Mouse (Mus musculus) midbrain, embryonic 13.5 days (tissue): ENCODE measurements around the gene Psme3. TPM values are rescaled to one million over a fixed set of nuclear protein-coding genes. Genes with fewer than 3 reads are reported as not detected.

Experiments
- ATAC-seq: fragments of 200-750 bp; cut with Nextera tagmentation; 2 replicates; pipeline ENCODE4 v1.8.0; 2017; ENCODE audit warnings: mild to moderate bottlenecking, moderate TSS enrichment, moderate library complexity
- H3K27ac ChIP-seq: fragments of 300-500 bp; sonication (generic); 2 replicates; pipeline ENCODE4 v1.5.1; 2015; ENCODE audit warnings: inconsistent platforms, mild to moderate bottlenecking, moderate library complexity
- H3K27me3 ChIP-seq: fragments of 300-500 bp; sonication (generic); 2 replicates; pipeline ENCODE4 v1.6.1; 2015; ENCODE audit warnings: mild to moderate bottlenecking, inconsistent platforms
- H3K36me3 ChIP-seq: fragments of 300-500 bp; sonication (generic); 2 replicates; pipeline ENCODE4 v1.6.1; 2015; ENCODE audit warnings: mild to moderate bottlenecking, inconsistent platforms
- H3K4me1 ChIP-seq: fragments of 300-500 bp; sonication (generic); replicated peaks from 2 replicates; pipeline ENCODE4 v1.6.1; 2015; ENCODE audit warnings: inconsistent platforms
- H3K4me2 ChIP-seq: fragments of 300-500 bp; sonication (generic); replicated peaks from 2 replicates; pipeline ENCODE4 v1.6.1; 2015; ENCODE audit warnings: moderate library complexity, mild to moderate bottlenecking, inconsistent platforms
- H3K4me3 ChIP-seq: fragments of 300-500 bp; sonication (generic); replicated peaks from 2 replicates; pipeline ENCODE4 v1.5.1; 2015; ENCODE audit warnings: mild to moderate bottlenecking, inconsistent platforms
- H3K9ac ChIP-seq: fragments of 300-500 bp; sonication (generic); replicated peaks from 2 replicates; pipeline ENCODE4 v1.6.1; 2015; ENCODE audit warnings: mild to moderate bottlenecking, inconsistent platforms
- H3K9me3 ChIP-seq: fragments of 300-500 bp; sonication (generic); 2 replicates; pipeline ENCODE4 v1.6.1; 2016; ENCODE audit warnings: mild to moderate bottlenecking, inconsistent platforms
- WGBS: fragments of 180-500 bp; shearing (Covaris S2); methylation state at CpG from one replicate; pipeline ENCODE4 v1.1.7; 2015; 5-methylcytosine and 5-hydroxymethylcytosine counted together
- polyA plus RNA-seq: library from polyadenylated mRNA; unstranded; fragments of >200 nt; fragmentation: Nextera tagmentation; extraction: Ambion mirVana; gene quantifications from 2 replicates; pipeline ENCODE4 v1.2.1, GENCODE M21; 2015

Gene Psme3
- polyA plus RNA-seq, 1 experiment from 2014 or later = 134 TPM

- Histone ChIP-seq H3K4me1 (peaks cover 25% of the 10 kb centered on the region), H3K4me2 (peak overlapping the region; percentile 67), H3K9me3 (no peaks in the 10 kb centered on the region), H3K36me3 (no peaks in the 10 kb centered on the region), H3K4me3 (peak overlapping the region; percentile 40), H3K9ac (peak overlapping the region; percentile 56; the same call in 1 of the 2 replicates), H3K27ac (peak overlapping the region; percentile 68), H3K27me3 (no peaks in the 10 kb centered on the region)
- peak; percentile 96 for ATAC-seq
- WGBS = 1% methylated on average over 9 of the region's 9 CpGs
Measured at GRCm38 (mm10) chr11:101338123-101338760, 22.2 kb downstream of the Psme3 start.

DNA sequence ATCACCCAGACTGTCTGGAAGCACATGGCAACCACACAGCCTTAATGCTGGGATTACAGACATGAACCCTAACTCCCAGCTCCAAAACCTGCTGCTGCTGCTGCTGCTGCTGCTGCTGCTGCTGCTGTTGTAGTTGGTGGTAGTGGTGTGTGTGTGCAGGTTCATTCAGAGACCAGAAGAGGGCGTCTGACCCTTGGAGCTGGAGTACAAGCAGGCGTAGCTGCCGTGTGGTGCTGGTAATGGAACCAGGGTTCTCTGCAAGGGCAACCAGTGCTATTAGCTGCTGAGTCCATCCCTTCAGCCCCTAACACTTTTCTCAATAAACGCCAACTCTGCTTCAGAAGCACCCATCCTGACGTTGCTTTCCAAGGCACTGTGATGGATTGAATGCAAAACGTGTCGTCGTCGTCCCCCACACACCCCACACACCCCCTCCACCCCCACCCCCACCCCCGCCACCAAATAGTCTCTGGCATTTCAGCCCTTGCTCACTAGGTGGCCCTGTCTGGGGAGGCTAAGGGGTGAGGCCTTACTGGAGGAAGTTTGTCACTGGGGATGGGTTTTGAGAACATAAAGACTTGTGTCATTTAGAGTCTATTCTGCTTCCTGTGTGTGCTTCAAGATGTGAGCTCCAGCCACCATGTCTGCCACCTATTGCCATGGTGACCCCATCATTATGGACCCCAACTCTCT lies 31.2 kb downstream of the Psme3 start:
- 80% methylated on average over 10 of the region's 10 CpGs for WGBS

DNA sequence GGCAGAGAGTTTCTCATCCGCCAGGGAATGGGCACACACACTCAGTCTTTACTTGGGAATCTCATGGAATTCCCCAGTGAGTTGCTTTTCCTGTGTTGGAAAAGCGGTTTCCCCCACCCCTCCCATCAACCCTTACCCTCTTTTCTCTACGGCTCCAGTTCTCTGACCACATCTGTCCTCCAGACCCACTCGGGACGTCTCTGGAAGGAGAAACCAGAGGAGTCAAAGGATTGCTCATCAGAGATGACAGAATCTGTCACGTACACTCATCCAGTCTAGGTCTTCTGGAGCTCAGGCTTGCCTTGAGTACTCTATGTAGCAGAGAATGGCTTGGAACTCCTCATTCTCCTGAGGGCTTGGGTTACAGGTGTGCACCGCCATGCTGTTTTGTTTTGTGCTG lies 32.8 kb downstream of the Psme3 start:
- Histone ChIP-seq H3K4me3 (no peak overlapping the region), H3K36me3 (no peaks in the 10 kb centered on the region), H3K9ac (no peak overlapping the region), H3K9me3 (no peaks in the 10 kb centered on the region), H3K4me1 (no peaks in the 10 kb centered on the region), H3K27me3 (no peaks in the 10 kb centered on the region), H3K27ac (no peak overlapping the region), H3K4me2 (no peak overlapping the region)
- no peak for ATAC-seq
- 75% methylated on average over 7 of the region's 7 CpGs for WGBS

More for the DNA sequence above, 31.2 kb downstream of the Psme3 start:
- H3K27me3 ChIP-seq = no peaks in the 10 kb centered on the region
- no peak for ATAC-seq
- H3K9ac ChIP-seq = no peak overlapping the region
- H3K4me1 ChIP-seq = no peaks in the 10 kb centered on the region
- no peaks in the 10 kb centered on the region for H3K9me3 ChIP-seq
- H3K36me3 ChIP-seq = no peaks in the 10 kb centered on the region
- no peak overlapping the region for H3K4me2 ChIP-seq
- H3K4me3 ChIP-seq = no peak overlapping the region
- H3K27ac ChIP-seq = no peak overlapping the region

DNA sequence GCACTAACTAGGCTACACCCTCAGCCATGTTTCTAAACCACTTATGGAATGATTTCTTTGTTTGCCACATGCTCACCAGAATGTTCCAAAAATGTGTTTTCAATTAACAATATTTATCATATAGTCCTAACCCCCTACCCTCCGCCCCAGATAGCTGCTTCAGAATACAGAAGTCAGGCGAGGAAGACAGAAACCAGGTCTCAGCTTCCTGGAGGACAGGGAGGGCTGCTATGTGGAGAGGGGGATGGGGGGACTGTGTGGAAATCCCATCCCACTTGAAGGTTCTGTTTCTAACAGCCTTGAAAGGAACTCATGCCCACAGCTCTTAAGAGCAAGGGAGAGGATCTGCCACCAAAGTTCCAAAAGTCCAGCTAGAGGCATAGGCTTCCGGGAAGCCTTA lies 33.2 kb downstream of the Psme3 start:
- Histone ChIP-seq H3K9ac (no peak overlapping the region), H3K27ac (no peak overlapping the region), H3K27me3 (no peaks in the 10 kb centered on the region), H3K36me3 (no peaks in the 10 kb centered on the region), H3K9me3 (no peaks in the 10 kb centered on the region), H3K4me2 (no peak overlapping the region), H3K4me3 (no peak overlapping the region), H3K4me1 (no peaks in the 10 kb centered on the region)
- WGBS = 86% methylated on average over 3 of the region's 3 CpGs
- ATAC-seq = no peak

DNA sequence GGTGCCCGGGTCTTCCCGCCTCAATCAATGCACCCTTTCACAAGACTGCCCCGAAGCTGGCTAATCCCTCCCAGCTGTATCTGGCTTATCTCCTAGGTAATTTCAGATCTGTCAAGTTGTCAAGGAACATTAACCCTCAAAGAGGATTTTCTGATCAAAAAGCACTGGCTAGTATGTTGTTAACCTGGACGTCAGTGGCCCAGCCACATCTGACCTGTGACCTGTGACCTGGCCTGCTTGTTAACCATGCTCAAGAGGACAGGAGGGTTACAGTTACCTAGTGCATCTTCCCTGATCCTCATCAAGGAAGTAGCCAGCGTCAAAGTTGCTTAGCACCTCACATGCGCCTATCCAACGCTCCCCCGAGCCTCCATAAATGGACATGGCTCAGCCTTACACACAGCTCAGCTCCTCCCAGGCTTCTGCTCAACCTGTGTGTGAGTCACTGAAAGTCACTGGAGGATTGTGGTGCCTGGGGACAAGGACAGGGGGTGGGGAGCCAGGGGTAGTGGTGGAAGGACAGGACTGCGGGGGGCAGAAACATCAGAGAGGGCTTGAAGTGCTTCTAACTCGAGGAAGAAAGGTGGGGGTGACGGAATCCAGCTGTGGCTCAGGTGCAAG lies 35.2 kb downstream of the Psme3 start:
- WGBS = 53% methylated on average over 11 of the region's 11 CpGs
- H3K4me1 ChIP-seq = no peaks in the 10 kb centered on the region
- H3K9me3 ChIP-seq = no peaks in the 10 kb centered on the region
- H3K36me3 ChIP-seq = no peaks in the 10 kb centered on the region
- no peak overlapping the region for H3K4me2 ChIP-seq
- ATAC-seq = no peak
- no peak overlapping the region for H3K9ac ChIP-seq
- H3K27me3 ChIP-seq = no peaks in the 10 kb centered on the region
- no peak overlapping the region for H3K4me3 ChIP-seq
- no peak overlapping the region for H3K27ac ChIP-seq

DNA sequence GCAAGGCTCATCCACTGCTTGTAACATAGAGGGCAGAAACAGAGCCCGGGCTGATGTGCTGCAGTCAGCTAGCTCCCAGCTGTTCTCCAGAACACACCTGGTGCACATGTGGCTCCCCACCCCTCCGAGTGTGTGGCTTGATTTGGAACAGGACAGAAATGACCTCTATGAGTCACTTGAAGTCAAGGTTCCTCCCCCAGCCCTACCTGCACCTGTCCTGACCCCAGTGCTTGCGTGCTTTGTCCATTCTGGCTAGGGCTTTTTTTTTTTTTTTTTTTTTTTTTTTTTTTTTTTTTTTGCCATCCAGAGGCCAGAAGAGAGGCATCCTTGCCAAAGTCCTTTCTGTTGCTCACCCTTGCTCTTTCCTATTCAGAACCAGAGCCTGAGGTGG lies 35.7 kb downstream of the Psme3 start:
- Histone ChIP-seq H3K27ac (no peak overlapping the region), H3K27me3 (no peaks in the 10 kb centered on the region), H3K9me3 (no peaks in the 10 kb centered on the region), H3K36me3 (no peaks in the 10 kb centered on the region), H3K9ac (no peak overlapping the region), H3K4me1 (no peaks in the 10 kb centered on the region), H3K4me2 (no peak overlapping the region), H3K4me3 (no peak overlapping the region)
- WGBS = 83% methylated on average over 3 of the region's 3 CpGs
- ATAC-seq = no peak

GRCm38 (mm10) chr11:101353436-101353835 lies 37.4 kb downstream of the Psme3 start:
- Histone ChIP-seq H3K9ac (no peak overlapping the region), H3K4me3 (no peak overlapping the region), H3K27me3 (no peaks in the 10 kb centered on the region), H3K36me3 (no peaks in the 10 kb centered on the region), H3K9me3 (no peaks in the 10 kb centered on the region), H3K27ac (no peak overlapping the region), H3K4me1 (no peaks in the 10 kb centered on the region), H3K4me2 (no peak overlapping the region)
- WGBS = 90% methylated on average over 12 of the region's 12 CpGs
- ATAC-seq = no peak

- Histone ChIP-seq H3K4me2 (no peak overlapping the region), H3K4me1 (no peaks in the 10 kb centered on the region), H3K27ac (no peak overlapping the region), H3K9me3 (no peaks in the 10 kb centered on the region), H3K9ac (no peak overlapping the region), H3K36me3 (no peaks in the 10 kb centered on the region), H3K4me3 (no peak overlapping the region), H3K27me3 (no peaks in the 10 kb centered on the region)
- 83% methylated on average over 5 of the region's 5 CpGs for WGBS
- ATAC-seq = no peak
Measured at GRCm38 (mm10) chr11:101354438-101355010, 38.5 kb downstream of the Psme3 start.

- Histone ChIP-seq H3K4me1 (no peaks in the 10 kb centered on the region), H3K9me3 (no peaks in the 10 kb centered on the region), H3K9ac (no peak overlapping the region), H3K36me3 (no peaks in the 10 kb centered on the region), H3K27me3 (no peaks in the 10 kb centered on the region), H3K27ac (no peak overlapping the region), H3K4me2 (no peak overlapping the region), H3K4me3 (no peak overlapping the region)
- ATAC-seq = no peak
- WGBS = 91% methylated on average over 2 of the region's 2 CpGs
Measured at GRCm38 (mm10) chr11:101355916-101356315, 39.9 kb downstream of the Psme3 start.

DNA sequence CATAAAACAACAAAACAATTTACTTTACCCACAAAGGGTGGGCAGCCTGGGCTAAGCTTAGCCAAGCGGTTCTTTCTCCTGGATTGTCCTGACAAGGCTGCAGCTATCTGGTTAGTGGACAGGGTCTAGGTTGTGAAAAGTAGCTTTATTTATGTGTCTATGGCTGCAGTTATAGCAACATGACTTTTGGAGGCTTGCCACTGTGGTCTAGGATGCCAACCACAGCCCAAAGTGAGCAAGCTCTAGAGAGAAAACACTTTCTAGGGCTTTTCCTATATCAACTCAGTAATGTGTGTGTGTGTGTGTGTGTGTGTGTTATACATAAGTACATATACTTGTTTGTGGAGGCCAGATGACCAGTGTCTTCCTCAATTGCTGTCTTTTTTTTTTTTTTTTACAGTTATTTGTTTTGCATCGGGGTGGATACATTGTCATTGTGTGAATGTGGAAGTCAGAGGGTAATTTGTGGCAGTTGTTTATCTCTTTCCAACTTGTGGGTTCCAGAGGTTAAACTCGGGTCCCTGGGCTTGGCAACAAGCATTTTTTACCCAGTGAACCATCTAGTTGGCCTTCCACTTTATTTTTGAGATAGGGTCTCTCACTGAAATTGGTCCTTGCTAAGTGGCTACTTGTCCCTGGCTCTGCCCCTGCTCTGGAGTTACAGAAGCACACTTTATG lies 41.6 kb downstream of the Psme3 start:
- 88% methylated on average over 3 of the region's 3 CpGs for WGBS
- H3K27me3 ChIP-seq = no peaks in the 10 kb centered on the region
- H3K27ac ChIP-seq = no peak overlapping the region
- ATAC-seq = no peak
- H3K4me1 ChIP-seq = no peaks in the 10 kb centered on the region
- H3K9ac ChIP-seq = no peak overlapping the region
- H3K4me3 ChIP-seq = no peak overlapping the region
- H3K9me3 ChIP-seq = no peaks in the 10 kb centered on the region
- no peak overlapping the region for H3K4me2 ChIP-seq
- H3K36me3 ChIP-seq = no peaks in the 10 kb centered on the region

- Histone ChIP-seq H3K4me2 (no peak overlapping the region), H3K4me1 (no peaks in the 10 kb centered on the region), H3K9me3 (no peaks in the 10 kb centered on the region), H3K27ac (no peak overlapping the region), H3K27me3 (no peaks in the 10 kb centered on the region), H3K36me3 (no peaks in the 10 kb centered on the region), H3K4me3 (no peak overlapping the region), H3K9ac (no peak overlapping the region)
- ATAC-seq = no peak
- 86% methylated on average over 9 of the region's 9 CpGs for WGBS
Measured at GRCm38 (mm10) chr11:101359776-101360175, 43.8 kb downstream of the Psme3 start.

- H3K4me3 ChIP-seq = no peak overlapping the region
Measured at GRCm38 (mm10) chr11:101360651-101361113, 44.7 kb downstream of the Psme3 start.

More at GRCm38 (mm10) chr11:101360651-101361113, 44.7 kb downstream of the Psme3 start:
- H3K9ac ChIP-seq = no peak overlapping the region
- 63% methylated on average over 3 of the region's 3 CpGs for WGBS
- H3K27ac ChIP-seq = no peak overlapping the region
- H3K36me3 ChIP-seq = no peaks in the 10 kb centered on the region
- no peaks in the 10 kb centered on the region for H3K27me3 ChIP-seq
- no peaks in the 10 kb centered on the region for H3K9me3 ChIP-seq
- no peak for ATAC-seq
- H3K4me1 ChIP-seq = no peaks in the 10 kb centered on the region
- H3K4me2 ChIP-seq = no peak overlapping the region
